Mouse (Mus musculus): Measurements from ENCODE around the gene Rhox4e.
"Not testable (repeated sequence)": the region's sequence is repeated elsewhere in the genome, so short reads cannot be mapped to it uniquely, and the experiment has no call there.

Gene Rhox4e

DNA sequence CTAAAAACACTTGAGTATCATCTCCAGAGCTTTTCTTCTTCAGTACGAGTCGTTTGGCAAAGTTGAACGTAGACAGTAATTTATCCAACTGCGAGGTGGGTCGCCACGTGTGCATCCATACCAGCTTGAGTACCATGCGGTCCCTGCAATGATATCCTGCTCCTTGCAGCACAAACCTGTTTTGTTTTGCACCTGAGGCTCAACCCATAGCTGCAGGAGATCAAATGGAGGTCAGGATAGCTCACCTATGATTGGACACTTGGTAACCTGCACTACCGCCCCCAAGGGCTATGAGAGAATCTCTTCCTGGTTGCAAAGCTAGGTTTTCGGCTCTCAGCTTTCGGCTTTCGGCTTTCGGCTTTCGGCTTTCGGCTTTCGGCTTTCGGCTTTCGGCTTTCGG, at the start of gene Rhox4e:
Gene Rhox4e (plus strand): TSS at position 301 of the 400 bp plus-strand sequence.
- DNase-seq (ENCODE audit: extremely low read depth, low read depth) = not testable (repeated sequence)

GRCm38 (mm10) chrX:37514059-37514458, 43.2 kb upstream of the Rhox4e start, which contains the start of gene Rhox4d:
TSS of gene Rhox4d (plus strand) at chrX:37514359.
- not testable (repeated sequence) for DNase-seq (ENCODE audit: extremely low read depth, low read depth)

DNA sequence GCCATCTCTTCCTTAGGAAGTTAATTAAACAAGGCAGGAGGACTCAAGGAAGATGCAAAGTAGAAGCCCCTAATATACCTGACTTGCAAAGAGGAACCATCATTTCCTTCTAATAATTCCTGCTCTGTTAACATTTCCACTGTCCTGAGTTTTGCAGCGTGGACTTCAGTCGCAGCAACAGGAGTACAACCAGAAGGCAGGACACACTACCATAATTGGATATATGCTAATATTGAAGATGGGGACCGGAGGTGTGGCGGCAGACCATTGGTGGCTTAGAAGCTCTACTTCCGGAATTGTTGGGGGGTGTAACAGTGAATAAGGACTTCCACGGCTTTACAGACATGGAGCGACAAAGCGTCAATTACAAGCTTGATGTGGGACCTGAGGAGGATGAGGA, 27.1 kb upstream of the Rhox4e start, which contains the start of gene Rhox2e:
Gene Rhox2e (plus strand): TSS at position 301 of the 400 bp plus-strand sequence.
- not testable (repeated sequence) for DNase-seq (ENCODE audit: extremely low read depth, low read depth)

GRCm38 (mm10) chrX:37541719-37542118, 15.5 kb upstream of the Rhox4e start, which contains the start of gene Rhox3e:
TSS of gene Rhox3e (plus strand) at chrX:37542019.
- not testable (repeated sequence) for DNase-seq (ENCODE audit: extremely low read depth, low read depth)

DNA sequence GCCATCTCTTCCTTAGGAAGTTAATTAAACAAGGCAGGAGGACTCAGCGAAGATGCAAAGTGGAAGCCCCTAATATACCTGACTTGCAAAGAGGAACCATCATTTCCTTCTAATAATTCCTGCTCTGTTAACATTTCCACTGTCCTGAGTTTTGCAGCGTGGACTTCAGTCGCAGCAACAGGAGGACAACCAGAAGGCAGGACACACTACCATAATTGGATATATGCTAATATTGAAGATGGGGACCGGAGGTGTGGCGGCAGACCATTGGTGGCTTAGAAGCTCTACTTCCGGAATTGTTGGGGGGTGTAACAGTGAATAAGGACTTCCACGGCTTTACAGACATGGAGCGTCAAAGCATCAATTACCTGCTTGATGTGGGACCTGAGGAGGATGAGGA, 13.9 kb downstream of the Rhox4e start, which contains the start of gene Rhox2f:
Gene Rhox2f (plus strand): TSS at position 301 of the 400 bp plus-strand sequence.
- DNase-seq (ENCODE audit: extremely low read depth, low read depth) = not testable (repeated sequence)

GRCm38 (mm10) chrX:37572638-37573037, 15.4 kb downstream of the Rhox4e start:
- DNase-seq (ENCODE audit: extremely low read depth, low read depth) = not testable (repeated sequence)

GRCm38 (mm10) chrX:37580692-37581091, 23.5 kb downstream of the Rhox4e start, which contains the start of gene Rhox3f:
TSS of gene Rhox3f (plus strand) at chrX:37580992.
- not testable (repeated sequence) for DNase-seq (ENCODE audit: extremely low read depth, low read depth)

GRCm38 (mm10) chrX:37607604-37608003, 50.4 kb downstream of the Rhox4e start, which contains the start of gene Rhox4f:
TSS of gene Rhox4f (minus strand) at chrX:37607704.
- DNase-seq (ENCODE audit: extremely low read depth, low read depth) = not testable (repeated sequence)
